Mouse (Mus musculus): ENCODE measurements around the gene Ankrd17. TPM values are rescaled to one million over a fixed set of nuclear protein-coding genes. Genes with fewer than 3 reads are reported as not detected.

Ankrd17 gene
- total RNA-seq, 2 experiments from 2014 or later = 46.3 to 75.2 TPM

DNA sequence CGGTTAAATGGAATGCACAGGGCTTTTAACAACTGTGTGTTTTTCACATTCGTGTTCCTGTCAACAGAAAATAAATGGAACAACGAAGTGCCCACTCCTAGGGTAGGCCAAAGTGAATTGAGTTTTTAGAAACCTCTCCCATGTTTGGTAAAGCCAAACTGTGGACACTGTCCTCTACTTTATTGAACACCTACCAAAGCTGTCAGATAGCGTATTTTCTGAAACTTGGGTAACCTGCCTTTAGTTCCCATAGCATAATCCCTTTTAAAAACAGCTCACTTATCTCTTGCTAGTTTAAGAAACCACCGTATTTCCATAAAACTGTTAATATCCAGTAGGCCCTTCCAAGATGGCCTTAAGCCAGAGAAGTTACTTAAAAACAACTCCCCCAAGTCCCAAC lies 141.6 kb downstream of the Ankrd17 start:
- ATAC-seq (replicated peaks; ENCODE audit: low FRiP score, poor library complexity, severe bottlenecking) = no peak

GRCm38 (mm10) chr5:90223534-90224381 lies 142.6 kb downstream of the Ankrd17 start, which contains the start of gene Cox18:
Gene Cox18 (minus strand): TSS chr5:90224001.
- ATAC-seq (replicated peaks; ENCODE audit: low FRiP score, poor library complexity, severe bottlenecking) = peak; percentile 98

GRCm38 (mm10) chr5:90222937-90223336 lies 143.4 kb downstream of the Ankrd17 start:
- no peak for ATAC-seq (replicated peaks; ENCODE audit: low FRiP score, poor library complexity, severe bottlenecking)

GRCm38 (mm10) chr5:90217791-90218190 lies 148.6 kb downstream of the Ankrd17 start:
- ATAC-seq (replicated peaks; ENCODE audit: low FRiP score, poor library complexity, severe bottlenecking) = no peak

GRCm38 (mm10) chr5:90217226-90217625 lies 149.2 kb downstream of the Ankrd17 start:
- no peak for ATAC-seq (replicated peaks; ENCODE audit: low FRiP score, poor library complexity, severe bottlenecking)

DNA sequence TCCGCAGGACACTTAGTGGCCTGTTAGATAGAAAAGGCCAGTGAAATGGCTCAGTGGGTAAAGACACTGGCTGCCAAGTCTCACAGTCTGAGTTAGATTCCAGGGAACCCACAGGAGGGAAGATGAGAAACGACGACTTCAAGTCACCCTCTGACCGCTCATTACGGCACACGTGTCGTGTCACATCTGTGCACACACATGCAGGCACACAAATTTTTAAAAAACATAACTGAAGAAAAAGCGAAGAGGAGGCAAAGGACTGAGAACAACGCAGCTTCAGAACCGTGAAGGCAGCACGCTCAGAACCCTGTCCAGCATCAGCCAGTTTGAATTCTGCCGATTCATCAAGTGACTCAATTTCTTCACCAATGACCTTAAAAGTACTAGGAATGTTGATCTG lies 153.0 kb downstream of the Ankrd17 start:
- no peak for ATAC-seq (replicated peaks; ENCODE audit: low FRiP score, poor library complexity, severe bottlenecking)

- ATAC-seq (replicated peaks; ENCODE audit: low FRiP score, poor library complexity, severe bottlenecking) = peak; percentile 75
Measured at GRCm38 (mm10) chr5:90203168-90203567, 163.2 kb downstream of the Ankrd17 start.

DNA sequence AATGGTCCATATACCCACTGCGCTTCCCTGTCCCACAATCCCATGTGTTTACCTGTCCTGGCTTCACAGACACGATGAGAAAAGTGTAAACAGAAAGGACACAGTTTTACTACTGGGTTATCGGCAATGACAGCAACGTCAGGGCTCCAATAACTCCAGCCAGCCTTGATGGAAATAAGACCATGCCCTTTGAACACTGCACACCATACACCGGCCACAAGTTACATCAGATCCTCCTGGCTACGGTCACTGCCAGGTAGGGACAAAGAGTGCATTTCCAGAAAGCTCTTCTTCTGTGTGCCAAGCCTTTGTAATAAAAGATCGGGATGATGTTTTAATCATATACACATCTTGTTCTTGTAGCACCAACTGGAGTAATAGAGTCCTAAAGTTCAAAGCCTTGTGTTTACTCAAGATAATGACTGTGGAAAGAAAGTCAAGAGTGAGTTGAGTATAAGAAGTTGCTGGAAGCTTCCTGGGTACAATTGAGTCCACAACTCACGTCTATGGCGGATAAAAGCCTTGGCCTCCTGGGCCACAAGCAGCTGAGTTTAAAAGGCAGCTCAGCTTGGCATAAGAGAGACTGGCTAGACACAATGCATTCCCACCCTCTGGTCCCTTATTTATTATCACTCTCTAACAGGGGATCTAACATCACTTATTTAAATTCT lies 163.8 kb downstream of the Ankrd17 start:
- ATAC-seq (replicated peaks; ENCODE audit: low FRiP score, poor library complexity, severe bottlenecking) = no peak

DNA sequence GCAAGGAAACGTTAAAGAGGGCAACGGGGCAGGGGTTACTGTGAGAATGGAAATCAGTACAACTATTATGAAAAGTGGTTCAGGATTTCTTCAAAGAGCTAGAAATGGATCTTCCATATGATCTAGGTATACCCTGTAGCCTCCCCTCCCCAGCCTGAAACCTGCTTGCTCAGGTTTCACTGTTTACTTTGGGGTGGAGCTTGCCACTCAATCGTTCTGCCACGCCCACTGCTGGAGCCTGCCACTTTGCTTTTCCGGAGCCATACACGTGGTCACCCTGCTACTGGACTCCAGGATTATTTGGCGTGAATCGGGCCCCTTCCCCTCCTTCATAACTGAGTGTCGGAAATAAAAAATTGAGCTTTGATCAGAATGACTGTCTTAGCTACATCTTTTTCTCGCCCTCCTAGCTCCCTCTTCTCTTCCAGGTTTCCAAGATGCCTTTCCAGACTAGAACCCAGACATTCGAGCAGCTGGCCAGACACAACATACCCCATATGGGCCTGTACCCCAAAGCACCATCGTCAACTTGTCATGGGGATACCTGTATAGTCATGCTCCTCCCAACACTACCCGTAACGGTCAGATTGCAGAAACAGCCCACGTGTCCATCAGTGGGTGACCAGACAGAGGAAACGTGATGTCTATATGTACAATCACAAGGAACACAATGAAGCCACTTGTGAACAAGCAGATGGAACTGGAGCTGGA lies 166.3 kb downstream of the Ankrd17 start:
- no peak for ATAC-seq (replicated peaks; ENCODE audit: low FRiP score, poor library complexity, severe bottlenecking)

GRCm38 (mm10) chr5:90194831-90195230 lies 171.5 kb downstream of the Ankrd17 start:
- ATAC-seq (replicated peaks; ENCODE audit: low FRiP score, poor library complexity, severe bottlenecking) = no peak

GRCm38 (mm10) chr5:90182782-90183181 lies 183.6 kb downstream of the Ankrd17 start:
- no peak for ATAC-seq (replicated peaks; ENCODE audit: low FRiP score, poor library complexity, severe bottlenecking)

DNA sequence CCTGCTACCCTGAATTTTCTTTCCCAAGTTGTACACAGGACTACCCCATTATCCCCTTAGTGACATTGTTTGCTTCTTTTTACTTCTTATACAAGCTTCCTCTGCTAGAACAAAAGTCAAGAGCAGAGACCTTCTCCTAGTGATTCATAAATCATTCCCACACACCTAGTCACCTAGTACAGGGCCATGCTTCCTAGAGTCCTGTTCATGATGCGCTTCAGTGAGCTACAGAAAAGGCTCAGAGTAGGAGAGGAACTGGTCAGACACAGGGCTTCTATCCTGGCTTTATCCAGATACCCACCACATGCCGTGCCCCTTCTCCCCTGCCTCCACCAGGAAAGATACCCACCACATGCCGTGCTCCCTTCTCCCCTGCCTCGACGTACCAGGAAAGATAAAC lies 187.3 kb downstream of the Ankrd17 start:
- no peak for ATAC-seq (replicated peaks; ENCODE audit: low FRiP score, poor library complexity, severe bottlenecking)

GRCm38 (mm10) chr5:90178116-90178515 lies 188.3 kb downstream of the Ankrd17 start:
- no peak for ATAC-seq (replicated peaks; ENCODE audit: low FRiP score, poor library complexity, severe bottlenecking)

Other genes starting within 250 kb of the Ankrd17 start
- gene Cox18, start 142.6 kb downstream of the Ankrd17 start, total RNA-seq (2015; ENCODE audit: low replicate concordance) = 8.4 and 13.4 TPM in 2 replicates
- gene Cox18, start 142.6 kb downstream of the Ankrd17 start, total RNA-seq (2017; ENCODE audit: low replicate concordance) = 2.8 TPM in 1 of 2 replicates, not detected in the other
- 6.0 TPM in 1 of 2 replicates, not detected in the other for gene Gm9958, start 627 bp upstream of the Ankrd17 start, total RNA-seq (2015; ENCODE audit: low replicate concordance)
- not detected in 2 replicates for gene Gm9958, start 627 bp upstream of the Ankrd17 start, total RNA-seq (2017; ENCODE audit: low replicate concordance)
- not detected in 2 replicates for gene Alb, start 94.3 kb upstream of the Ankrd17 start, total RNA-seq (2015; ENCODE audit: low replicate concordance)
- gene Alb, start 94.3 kb upstream of the Ankrd17 start, total RNA-seq (2017; ENCODE audit: low replicate concordance) = not detected in 2 replicates
- gene Afp, start 124.2 kb upstream of the Ankrd17 start, total RNA-seq (2015; ENCODE audit: low replicate concordance) = not detected in 2 replicates
- not detected in 2 replicates for gene Afp, start 124.2 kb upstream of the Ankrd17 start, total RNA-seq (2017; ENCODE audit: low replicate concordance)
- not detected in 2 replicates for gene Afm, start 152.4 kb upstream of the Ankrd17 start, total RNA-seq (2015; ENCODE audit: low replicate concordance)
- gene Afm, start 152.4 kb upstream of the Ankrd17 start, total RNA-seq (2017; ENCODE audit: low replicate concordance) = not detected in 2 replicates
- not detected in 2 replicates for gene 5830473C10Rik, start 194.5 kb upstream of the Ankrd17 start, total RNA-seq (2015; ENCODE audit: low replicate concordance)
- gene 5830473C10Rik, start 194.5 kb upstream of the Ankrd17 start, total RNA-seq (2017; ENCODE audit: low replicate concordance) = not detected in 2 replicates

Measured in erythroblast, adult 5-6 weeks (primary cell).